In the genomic region with DNA sequence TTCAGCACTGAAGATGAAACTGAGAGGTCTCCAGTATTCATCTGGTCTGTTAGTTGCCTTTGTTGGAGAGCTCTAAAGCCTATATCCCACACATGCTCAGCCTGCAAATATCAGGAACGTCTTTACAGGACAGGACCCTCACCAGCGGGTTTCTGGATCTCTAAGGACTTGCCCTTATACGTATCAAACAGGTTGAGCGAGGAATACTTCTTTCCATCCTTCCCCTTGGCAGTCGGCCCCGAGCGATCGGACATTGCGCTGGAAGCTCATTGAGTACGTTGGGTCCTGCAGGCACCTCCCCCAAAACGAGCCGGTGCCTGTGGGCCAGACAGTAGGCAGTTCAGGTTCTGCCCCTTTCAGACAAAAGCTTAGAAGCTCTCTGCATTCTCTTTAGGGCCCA, we compare ENCODE assay signal across 8 mouse cellular contexts. TPM values are rescaled to one million over a fixed set of nuclear protein-coding genes. Genes with fewer than 3 reads are reported as not detected.
DNase-seq lines count a peak whose midpoint lies in the region; ATAC-seq and TF ChIP-seq lines count a peak whose summit lies in the region.

No protein-coding gene starts in this region.

- TF ChIP-seq CTCF in liver, adult 2 months (IDR thresholded peaks at IDR 0.05; ENCODE audit: low read depth, low read length): no peak
- no peak for TF ChIP-seq CTCF in lung, postnatal 0 days (IDR thresholded peaks at IDR 0.05)

- ATAC-seq in forebrain, embryonic 15.5 days (replicated peaks): no peak
- ATAC-seq in lung, postnatal 0 days: no peak

- TF ChIP-seq POLR2A in liver, adult 2 months (IDR thresholded peaks at IDR 0.05; ENCODE audit: extremely low read depth, insufficient read depth, low read length): no peak

- peaks cover 5% of the 10 kb centered on the region for H3K4me1 ChIP-seq in liver, adult 2 months (ENCODE audit: control insufficient read depth, insufficient read depth, low read length)
- peaks cover 37% of the 10 kb centered on the region for H3K4me1 ChIP-seq in forebrain, embryonic 15.5 days
- H3K4me1 ChIP-seq in lung, postnatal 0 days (ENCODE audit: insufficient read depth, low read depth, low read length): peaks cover 12% of the 10 kb centered on the region

- H3K27ac ChIP-seq in liver, adult 2 months (replicated peaks; ENCODE audit: insufficient read depth, low read depth, low read length): no peak overlapping the region
- H3K27ac ChIP-seq in forebrain, embryonic 15.5 days (replicated peaks): 0 out of 2 replicates have a peak overlapping the region, but pooled peaks have one; percentile 99
- 0 out of 2 replicates have a peak overlapping the region, but pooled peaks have one; percentile 33 for H3K27ac ChIP-seq in lung, postnatal 0 days (ENCODE audit: low read length)

- H3K4me2 ChIP-seq in forebrain, embryonic 15.5 days (replicated peaks): peak overlapping the region; percentile 95
- peak overlapping the region; percentile 71 for H3K4me2 ChIP-seq in lung, postnatal 0 days (replicated peaks; ENCODE audit: low read depth, low read length)

- DNase-seq in liver, adult 2 months (ENCODE audit: extremely low read depth, low read depth, low spot score): peak; percentile 49
- DNase-seq in liver: no peak
- peak; percentile 51 to 57 for DNase-seq in kidney, adult 8-10 months
- peak; percentile 39 for DNase-seq in lung, postnatal 0 days (ENCODE audit: low spot score)
- no peak for DNase-seq in spleen, adult 18-20 months
- DNase-seq in embryo, embryonic 10.5 days (ENCODE audit: low spot score): no peak
- no peak for DNase-seq in spleen, postnatal 36 days (ENCODE audit: low spot score in 2 of 2)

- no peak for TF ChIP-seq EP300 in lung, postnatal 0 days (IDR thresholded peaks at IDR 0.05)

- no peak overlapping the region for H3K4me3 ChIP-seq in liver, adult 2 months (ENCODE audit: insufficient read depth, low read depth, low read length)
- H3K4me3 ChIP-seq in forebrain, embryonic 15.5 days: peak overlapping the region; percentile 96
- peak overlapping the region; percentile 97; the same call in 1 of the 2 replicates for H3K4me3 ChIP-seq in lung, postnatal 0 days (ENCODE audit: low read depth, low read length)

- peaks cover 39% of the 10 kb centered on the region for H3K79me2 ChIP-seq in liver, adult 2 months (ENCODE audit: control insufficient read depth, insufficient read depth, low read length)

- no peaks in the 10 kb centered on the region for H3K9me3 ChIP-seq in forebrain, embryonic 15.5 days
- no peaks in the 10 kb centered on the region for H3K9me3 ChIP-seq in lung, postnatal 0 days (ENCODE audit: low read length)

- H3K36me3 ChIP-seq in liver, adult 2 months (ENCODE audit: control insufficient read depth, insufficient read depth, low read length): peaks cover 41% of the 10 kb centered on the region
- peaks cover 43% of the 10 kb centered on the region for H3K36me3 ChIP-seq in forebrain, embryonic 15.5 days
- peaks cover 40% of the 10 kb centered on the region for H3K36me3 ChIP-seq in lung, postnatal 0 days (ENCODE audit: insufficient read depth, low read length)

- WGBS in liver, adult 2 months: 8% methylated on average over 12 of the region's 12 CpGs
- 39% methylated on average over 12 of the region's 12 CpGs for WGBS in forebrain, embryonic 15.5 days
- WGBS in lung, postnatal 0 days: 11% methylated on average over 12 of the region's 12 CpGs

- H3K9ac ChIP-seq in liver, adult 2 months (ENCODE audit: low read depth, low read length): no peak overlapping the region
- peak overlapping the region; percentile 99 for H3K9ac ChIP-seq in forebrain, embryonic 15.5 days (replicated peaks)
- peak overlapping the region; percentile 99 for H3K9ac ChIP-seq in lung, postnatal 0 days (replicated peaks; ENCODE audit: low read depth)

- H3K27me3 ChIP-seq in liver, adult 2 months (ENCODE audit: control insufficient read depth, insufficient read depth, low read length): no peaks in the 10 kb centered on the region
- H3K27me3 ChIP-seq in forebrain, embryonic 15.5 days: no peaks in the 10 kb centered on the region
- H3K27me3 ChIP-seq in lung, postnatal 0 days (replicated peaks; ENCODE audit: insufficient read depth, low read length): no peaks in the 10 kb centered on the region

RNA-seq across cellular contexts. Expression of gene Prrc2a, which starts 2.0 kb away (rescaled TPM):
- total RNA-seq in liver, adult 2 months (2014; rRNA removed): 12.4 and 23.2 TPM in 2 replicates
- polyA plus RNA-seq in liver, adult 2 months (2012; rRNA removed): 103 and 144 TPM in 2 replicates
- polyA plus RNA-seq in forebrain, embryonic 15.5 days (2015; fragmentation: Nextera tagmentation; extraction: Ambion mirVana): 185 and 208 TPM in 2 replicates
- polyA plus RNA-seq in lung, postnatal 0 days (2015; fragmentation: Nextera tagmentation; extraction: Ambion mirVana): 74.1 and 86.0 TPM in 2 replicates

RNA-seq across cellular contexts. Expression of gene Aif1, which starts 13.1 kb away (rescaled TPM):
- 8.6 and 13.3 TPM in 2 replicates for total RNA-seq in liver, adult 2 months (2014; rRNA removed)
- 1.6 and 2.5 TPM in 2 replicates for polyA plus RNA-seq in liver, adult 2 months (2012; rRNA removed)
- polyA plus RNA-seq in forebrain, embryonic 15.5 days (2015; fragmentation: Nextera tagmentation; extraction: Ambion mirVana): 5.7 and 7.8 TPM in 2 replicates
- polyA plus RNA-seq in lung, postnatal 0 days (2015; fragmentation: Nextera tagmentation; extraction: Ambion mirVana): 9.9 and 10.3 TPM in 2 replicates

RNA-seq across cellular contexts. Expression of gene Lst1, which starts 25.5 kb away (rescaled TPM):
- total RNA-seq in liver, adult 2 months (2014; rRNA removed): 10.2 and 13.0 TPM in 2 replicates
- 5.9 and 11.8 TPM in 2 replicates for polyA plus RNA-seq in liver, adult 2 months (2012; rRNA removed)
- 6.2 and 6.8 TPM in 2 replicates for polyA plus RNA-seq in forebrain, embryonic 15.5 days (2015; fragmentation: Nextera tagmentation; extraction: Ambion mirVana)
- 24.8 and 27.5 TPM in 2 replicates for polyA plus RNA-seq in lung, postnatal 0 days (2015; fragmentation: Nextera tagmentation; extraction: Ambion mirVana)

RNA-seq across cellular contexts. Expression of gene Bag6, which starts 27.8 kb away (rescaled TPM):
- 28.1 and 40.9 TPM in 2 replicates for total RNA-seq in liver, adult 2 months (2014; rRNA removed)
- 88.4 and 119 TPM in 2 replicates for polyA plus RNA-seq in liver, adult 2 months (2012; rRNA removed)
- polyA plus RNA-seq in forebrain, embryonic 15.5 days (2015; fragmentation: Nextera tagmentation; extraction: Ambion mirVana): 92.3 and 93.8 TPM in 2 replicates
- 34.8 and 35.8 TPM in 2 replicates for polyA plus RNA-seq in lung, postnatal 0 days (2015; fragmentation: Nextera tagmentation; extraction: Ambion mirVana)

RNA-seq across cellular contexts. Expression of gene Apom, which starts 30.9 kb away (rescaled TPM):
- 432 and 465 TPM in 2 replicates for total RNA-seq in liver, adult 2 months (2014; rRNA removed)
- 510 and 575 TPM in 2 replicates for polyA plus RNA-seq in liver, adult 2 months (2012; rRNA removed)
- polyA plus RNA-seq in forebrain, embryonic 15.5 days (2015; fragmentation: Nextera tagmentation; extraction: Ambion mirVana): 0.28 and 0.31 TPM in 2 replicates
- polyA plus RNA-seq in lung, postnatal 0 days (2015; fragmentation: Nextera tagmentation; extraction: Ambion mirVana): 0.19 and 0.27 TPM in 2 replicates

Comparison
In these comparisons a context has a peak if more than half of its experiments do, and no peak if none do; other contexts are left out.
1. DNase-seq: peak in liver, adult 2 months (single experiment), kidney, adult 8-10 months (2 of 2) and lung, postnatal 0 days (single experiment); none in liver (single experiment), spleen, adult 18-20 months (0 of 2), embryo, embryonic 10.5 days (single experiment) and spleen, postnatal 36 days (0 of 2).